Mouse (Mus musculus) stomach, postnatal 0 days (tissue): ENCODE measurements around the gene Wnt7b.

Source experiments
- CTCF ChIP-seq: IDR thresholded peaks from 2 replicates; pipeline ENCODE4 v1.5.1; 2016; ENCODE audit warnings: antibody characterized with exemption, low read depth, mild to moderate bottlenecking, moderate library complexity
- EP300 ChIP-seq: optimal IDR thresholded peaks from 2 replicates; pipeline ENCODE3; 2016; ENCODE audit warnings: antibody characterized with exemption

DNA sequence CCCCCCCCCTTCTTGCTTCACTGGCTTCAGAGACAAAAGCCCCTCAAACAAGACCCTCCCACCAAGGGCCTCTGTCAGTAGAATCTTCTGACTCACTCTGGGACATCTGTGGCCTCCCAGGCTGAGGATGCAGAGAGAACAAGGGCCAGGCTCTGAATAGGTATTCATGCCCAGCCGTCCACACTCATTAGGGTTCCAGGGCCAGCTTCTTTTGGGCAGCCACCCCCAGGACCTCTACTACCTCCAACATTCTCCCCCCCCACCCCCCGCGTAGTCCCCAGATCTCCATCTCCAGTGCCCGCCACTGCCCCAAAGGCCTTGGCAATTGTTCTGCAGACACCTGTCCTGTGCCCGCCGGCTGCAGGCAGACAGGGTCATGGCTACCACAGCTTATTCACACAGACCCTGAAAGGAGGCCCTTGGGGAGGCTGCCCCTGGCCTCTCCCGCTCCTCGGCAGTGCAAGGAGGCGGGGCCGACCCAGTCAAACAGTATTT is 84.2 kb downstream of the Wnt7b start:
- TF ChIP-seq CTCF (no peak), EP300 (no peak)
